Mouse (Mus musculus): ENCODE results near the gene Batf3. TPM values are rescaled to one million over a fixed set of nuclear protein-coding genes. Genes with fewer than 3 reads are reported as not detected.
"Not testable (repeated sequence)": the region's sequence is repeated elsewhere in the genome, so short reads cannot be mapped to it uniquely, and the experiment has no call there.

Batf3 gene
- total RNA-seq, 2 experiments from 2014 or later, result 1.5 to 9.7 TPM

DNA sequence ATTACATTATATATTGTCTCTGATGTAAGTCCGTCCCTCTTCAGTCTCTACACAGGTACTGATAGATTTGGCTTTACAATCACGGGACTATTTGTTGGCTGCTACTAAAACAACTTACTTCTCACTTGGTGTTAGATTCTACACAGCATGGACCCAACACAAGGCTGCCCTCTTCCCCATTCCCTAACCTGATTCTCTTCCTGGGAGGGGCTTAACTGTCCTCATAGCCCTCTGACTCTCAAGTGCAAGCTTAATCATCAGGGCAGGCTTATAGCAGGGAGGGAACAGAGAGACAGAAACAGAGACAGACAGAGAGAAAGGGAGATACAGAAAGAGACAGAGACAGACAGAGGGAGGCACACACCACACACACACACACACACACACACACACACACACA lies 34.0 kb downstream of the Batf3 start:
- no peak for DNase-seq (ENCODE audit: low spot score in 2 of 2)

DNA sequence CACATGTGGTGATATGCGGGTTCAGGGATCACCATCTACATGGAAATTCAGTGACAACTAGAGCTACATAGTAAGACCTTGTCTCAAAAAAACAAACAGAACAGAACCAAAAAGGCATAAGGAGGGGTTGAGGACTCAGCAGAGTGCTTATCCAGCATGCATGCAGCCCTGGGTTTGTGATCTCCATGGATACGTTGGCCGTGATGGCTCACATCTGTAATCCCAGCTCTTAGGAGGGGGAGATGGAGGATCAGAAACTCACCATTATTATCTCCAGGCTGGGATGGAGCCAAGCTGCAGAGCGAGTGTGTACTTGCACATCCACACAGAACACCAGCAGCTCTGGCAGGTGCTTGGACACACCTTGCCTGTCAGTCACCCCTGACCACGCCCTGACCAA lies 34.6 kb downstream of the Batf3 start:
- DNase-seq (ENCODE audit: low spot score in 2 of 2), result no peak

DNA sequence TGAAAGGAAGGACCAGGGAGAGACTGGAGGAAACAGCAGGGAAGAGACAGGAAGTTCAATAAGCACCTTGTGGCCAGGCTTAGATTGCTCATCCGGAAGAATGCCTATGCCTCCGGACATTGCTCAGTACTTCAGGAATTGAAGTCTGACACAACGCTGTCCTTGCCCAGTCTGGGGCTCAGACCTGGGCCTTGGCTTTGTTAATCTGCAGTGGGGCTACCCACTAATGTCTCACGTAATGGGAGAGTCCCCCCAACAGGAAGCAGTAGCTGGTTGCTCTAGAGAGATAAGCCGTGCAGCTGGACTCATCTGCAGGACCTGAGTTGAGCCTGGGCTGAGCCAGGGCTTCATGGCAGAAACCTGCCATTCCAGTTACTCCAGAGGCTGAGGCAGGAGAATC lies 35.3 kb downstream of the Batf3 start:
- DNase-seq (ENCODE audit: low spot score in 2 of 2), result no peak

DNA sequence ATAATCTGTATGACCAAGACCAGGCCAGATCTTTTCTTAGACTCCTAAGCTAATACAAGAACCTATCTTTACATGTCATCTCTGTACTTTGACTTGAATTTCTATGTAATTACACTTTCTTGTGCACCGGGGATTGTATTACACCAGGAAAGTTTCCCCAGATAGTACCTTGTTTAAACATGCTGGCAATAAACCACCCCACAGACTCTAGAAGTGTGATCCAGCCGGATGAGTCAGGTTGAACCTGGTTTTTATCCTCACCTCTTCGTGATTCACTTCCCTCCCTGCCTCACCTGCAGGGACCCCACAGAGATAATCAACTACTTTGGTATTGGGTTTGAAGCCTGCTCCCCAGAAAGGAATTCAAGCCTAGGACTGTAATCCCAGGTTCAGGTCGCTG lies 37.8 kb downstream of the Batf3 start:
- no peak for DNase-seq (ENCODE audit: low spot score in 2 of 2)

DNA sequence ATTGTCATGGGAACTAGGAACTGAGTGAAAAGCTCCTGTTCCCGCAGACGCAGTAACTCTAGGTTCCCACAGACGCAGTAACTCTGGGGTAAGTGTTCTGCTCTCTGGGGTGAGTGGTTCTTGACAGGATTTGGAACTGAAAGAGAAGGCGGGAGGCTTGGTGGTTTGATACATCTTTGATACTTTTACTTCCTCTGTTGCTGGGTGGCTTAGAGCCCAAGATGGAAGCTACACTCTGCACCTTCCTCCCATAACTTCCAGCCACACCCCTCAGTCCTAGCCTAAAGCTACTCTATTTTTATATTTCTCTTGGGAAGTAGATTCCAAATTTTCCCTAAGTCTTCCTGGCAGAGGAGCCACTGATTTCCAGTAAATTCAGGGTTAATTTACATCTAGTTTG lies 40.8 kb downstream of the Batf3 start:
- DNase-seq (ENCODE audit: low spot score in 2 of 2), result no peak

DNA sequence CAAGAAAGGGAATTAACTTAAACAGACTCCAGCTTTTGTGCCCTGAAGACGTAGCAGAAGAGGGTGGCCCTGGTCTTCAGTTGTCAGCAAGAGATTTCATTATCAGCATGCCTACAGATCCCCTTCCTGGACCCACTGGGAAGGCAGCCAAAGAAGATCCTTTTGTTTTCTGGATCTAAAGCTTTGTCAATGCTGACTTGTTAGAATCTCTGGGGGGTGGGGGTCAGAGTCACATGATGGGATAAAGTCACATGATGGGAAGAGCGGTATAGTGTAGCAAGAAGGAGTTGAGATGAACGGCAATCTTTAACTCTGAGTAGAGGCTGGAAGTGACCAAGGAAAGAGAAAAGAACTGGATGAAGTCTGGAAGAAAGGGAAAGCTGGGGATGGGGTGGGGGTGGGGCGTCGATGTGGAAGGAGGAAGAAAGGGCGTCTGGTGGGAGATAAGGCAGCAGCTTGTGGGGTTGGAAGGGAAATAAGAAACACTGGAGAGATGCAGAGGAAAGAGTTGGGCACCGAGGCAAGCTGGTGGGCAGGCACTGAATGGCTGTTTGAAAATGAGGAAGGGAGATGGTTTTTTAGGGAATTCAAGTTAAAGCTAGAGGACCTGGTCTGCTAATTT lies 41.3 kb downstream of the Batf3 start:
- DNase-seq (ENCODE audit: low spot score in 2 of 2), result no peak

DNA sequence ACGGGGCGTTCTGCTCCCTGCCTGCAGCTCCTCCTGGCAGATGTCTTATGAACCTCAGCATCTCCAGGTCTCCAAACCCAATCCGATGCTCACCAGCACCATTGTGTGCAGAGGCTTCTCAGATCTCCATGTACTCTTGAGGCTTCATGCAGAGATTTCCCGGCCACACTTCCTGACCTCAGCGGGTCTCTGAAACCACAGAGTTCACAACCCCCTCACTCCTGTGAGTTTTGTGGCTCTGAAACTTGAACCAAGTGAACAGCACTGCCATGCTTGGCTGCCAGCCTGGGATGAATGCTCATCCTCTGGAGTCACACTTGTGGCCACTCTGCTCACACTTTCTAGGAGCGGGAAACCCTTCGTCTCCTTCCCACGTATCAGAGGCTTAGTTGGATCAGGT lies 43.3 kb downstream of the Batf3 start:
- no peak for DNase-seq (ENCODE audit: low spot score in 2 of 2)

DNA sequence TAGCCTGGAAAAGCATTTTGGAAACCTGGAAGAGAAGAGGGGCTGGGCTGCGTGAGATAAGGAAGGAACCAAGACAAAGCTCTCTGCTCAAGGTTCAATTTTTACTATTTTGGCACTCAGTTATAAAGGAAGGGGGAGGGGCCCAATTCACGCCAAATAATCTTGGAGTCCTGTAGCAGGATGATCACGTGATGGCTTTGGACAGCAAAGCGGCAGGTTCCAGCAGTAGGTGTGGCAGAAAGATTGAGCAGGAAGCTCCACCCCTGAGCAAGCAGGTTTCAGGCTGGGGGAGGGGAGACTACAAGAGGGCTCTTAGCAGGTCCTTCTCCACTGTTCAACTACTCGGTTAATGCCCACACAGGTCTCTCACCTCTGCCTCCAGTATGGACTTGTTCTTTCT lies 51.8 kb downstream of the Batf3 start:
- not testable (repeated sequence) for DNase-seq (ENCODE audit: low spot score in 2 of 2)

DNA sequence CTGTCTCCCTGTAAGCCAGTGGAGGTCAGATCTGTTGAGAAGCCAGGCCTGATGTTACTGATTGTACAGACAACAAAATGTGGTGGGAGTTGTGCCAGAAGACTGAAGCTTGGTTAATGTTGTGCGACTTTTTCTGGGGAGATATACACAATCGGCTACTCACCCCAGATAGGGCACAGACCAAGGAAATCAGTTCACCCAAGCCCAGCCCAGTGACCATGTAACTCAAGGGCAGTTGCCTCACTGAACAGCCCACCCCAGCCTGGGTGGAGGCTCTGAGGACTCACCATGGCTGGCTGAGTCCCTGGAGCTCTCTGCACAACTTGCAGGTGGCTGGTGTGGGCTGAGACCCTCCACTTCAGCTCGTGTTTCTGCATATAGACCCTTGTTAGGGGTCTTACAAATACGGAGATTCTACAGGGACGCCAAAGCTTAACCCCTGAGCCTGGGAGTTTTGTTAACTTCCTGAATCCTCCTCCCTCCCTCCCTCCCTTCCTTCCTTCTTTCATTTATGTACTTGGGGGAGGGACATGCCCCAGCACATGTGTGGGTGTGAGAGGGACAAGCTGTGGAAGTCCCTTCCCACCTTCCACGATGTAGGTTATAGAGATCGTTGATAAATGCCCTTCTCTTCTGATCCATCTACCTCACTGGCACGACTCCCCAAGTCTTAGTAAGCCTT lies 53.4 kb downstream of the Batf3 start:
- no peak for DNase-seq (ENCODE audit: low spot score in 2 of 2)

DNA sequence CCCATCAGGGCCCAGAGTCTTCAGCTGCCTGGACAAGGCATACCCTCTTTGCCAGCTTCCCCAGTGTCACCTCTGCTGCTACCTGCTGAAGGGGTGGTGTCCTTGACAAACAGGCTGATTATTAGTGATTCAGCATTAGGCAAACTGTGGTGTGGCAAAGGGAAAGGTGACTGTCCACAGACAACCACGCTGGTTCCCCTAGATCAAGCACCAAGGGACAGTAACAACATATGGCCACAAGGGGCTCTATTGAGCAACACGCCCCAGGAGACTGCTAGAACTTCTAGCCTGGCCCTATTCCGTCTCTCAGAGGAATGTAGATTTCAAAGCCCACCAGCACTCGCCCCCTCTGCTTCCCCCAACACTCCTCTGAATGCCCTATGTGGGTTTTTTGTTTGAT lies 55.4 kb downstream of the Batf3 start:
- peak; percentile 33 to 35 for DNase-seq (ENCODE audit: low spot score in 2 of 2)

DNA sequence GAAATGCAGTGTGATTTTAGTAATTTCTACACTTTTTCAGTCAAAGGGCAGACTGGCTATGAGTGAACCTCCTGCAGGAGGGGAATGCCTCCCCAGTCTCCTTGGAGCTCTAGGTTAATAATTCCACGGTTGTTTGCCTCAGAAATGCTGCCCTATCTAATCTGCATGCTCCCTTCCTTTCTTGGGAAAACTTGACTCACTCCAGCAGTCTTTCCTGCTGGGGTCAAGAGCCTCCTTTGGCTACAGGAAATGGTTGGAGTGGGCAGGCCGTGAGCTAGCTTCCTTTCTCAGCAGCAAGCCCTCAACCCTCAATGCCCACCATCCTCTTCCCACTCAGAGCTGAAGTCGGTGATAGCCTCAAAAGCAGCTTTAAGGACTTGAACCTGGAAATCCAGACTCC lies 56.7 kb downstream of the Batf3 start:
- DNase-seq (ENCODE audit: low spot score in 2 of 2), result no peak

Other genes with a start within 250 kb of the Batf3 start
- 10 to 100 TPM; 18.9 to 20.7 TPM for gene Rps6kc1, start 186.1 kb upstream of the Batf3 start, total RNA-seq (2021)
- 10 to 100 TPM; 44.7 to 47.7 TPM for gene Angel2, start 172.7 kb upstream of the Batf3 start, total RNA-seq (2021)
- under 1 TPM in 1 of 2 experiments, not detected in 1; 0.22 TPM for gene Vash2, start 118.6 kb upstream of the Batf3 start, total RNA-seq (2021)
- gene Flvcr1, start 71.7 kb upstream of the Batf3 start, total RNA-seq (2021), result 10 to 100 TPM in 1 of 2 experiments, 1 to 10 TPM in 1; 9.9 to 14.6 TPM
- not detected for gene Spata45, start 61.2 kb upstream of the Batf3 start, total RNA-seq (2021)
- 10 to 100 TPM; 14.0 to 16.4 TPM for gene Tatdn3, start 34.9 kb upstream of the Batf3 start, total RNA-seq (2021)
- gene Nsl1, start 34.8 kb upstream of the Batf3 start, total RNA-seq (2021), result under 1 TPM; 0.58 to 0.63 TPM
- not detected for gene Fam71a, start 67.0 kb downstream of the Batf3 start, total RNA-seq (2021)
- 10 to 100 TPM in 1 of 2 experiments, 1 to 10 TPM in 1; 6.0 to 30.7 TPM for gene Atf3, start 120.2 kb downstream of the Batf3 start, total RNA-seq (2021)
- 10 to 100 TPM; 90.4 to 91.1 TPM for gene Nenf, start 220.3 kb downstream of the Batf3 start, total RNA-seq (2021)
- 1 to 10 TPM; 4.7 to 5.7 TPM for gene Tmem206, start 228.1 kb downstream of the Batf3 start, total RNA-seq (2021)